Mouse (Mus musculus): ENCODE data around the gene Cpt1b. TPM values are rescaled to one million over a fixed set of nuclear protein-coding genes. Genes with fewer than 3 reads are reported as not detected.

Cpt1b gene
- total and polyA plus RNA-seq, 3 experiments = 0.92 to 2.0 TPM; not detected in 1

DNA sequence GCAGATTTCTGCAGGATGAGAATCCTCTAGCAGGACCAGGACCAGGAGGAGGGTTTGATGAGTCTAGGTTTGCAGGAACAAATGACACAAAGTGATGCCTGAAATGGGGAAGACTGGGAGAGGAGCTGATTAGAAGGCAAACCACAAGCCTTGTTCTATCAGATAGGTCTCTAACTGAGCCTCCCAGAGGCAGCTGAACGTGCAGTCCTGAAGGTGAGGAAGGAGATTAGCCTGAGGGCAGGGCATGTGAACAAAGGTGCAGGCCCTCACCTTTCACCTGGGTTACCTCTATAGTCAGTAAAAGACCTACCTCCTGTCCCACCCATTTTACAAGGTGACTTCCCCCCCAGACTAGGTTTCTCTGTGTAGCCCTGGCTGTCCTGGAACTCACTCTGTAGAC lies 25.9 kb downstream of the Cpt1b start:
- no peaks in the 10 kb centered on the region for H3K9me3 ChIP-seq (replicated peaks; ENCODE audit: insufficient read depth, low read length)
- H3K4me1 ChIP-seq (ENCODE audit: control insufficient read depth in 1 of 2, insufficient read depth in 2 of 2, low read length in 2 of 2) = peaks cover 12 to 18% of the 10 kb centered on the region in 2 experiments
- H3K79me2 ChIP-seq (ENCODE audit: control insufficient read depth, insufficient read depth, low read length, poor library complexity) = no peaks in the 10 kb centered on the region
- no peaks in the 10 kb centered on the region for H3K27me3 ChIP-seq (ENCODE audit: control insufficient read depth in 1 of 2, insufficient read depth in 2 of 2, low read length in 2 of 2)
- H3K9ac ChIP-seq (ENCODE audit: control insufficient read depth, low read depth, low read length, poor library complexity, severe bottlenecking) = no peak overlapping the region
- DNase-seq (ENCODE audit: low read depth, low spot score) = peak; percentile 32
- no peak overlapping the region for H3K4me3 ChIP-seq (ENCODE audit: control insufficient read depth in 1 of 2, insufficient read depth in 1 of 2, low read depth in 2 of 2, low read length in 2 of 2)
- no peak overlapping the region for H3K27ac ChIP-seq (ENCODE audit: control insufficient read depth, low read depth, low read length)
- peaks cover 0 to 12% of the 10 kb centered on the region in 2 experiments; a peak in 2 of 4 replicates for H3K36me3 ChIP-seq (ENCODE audit: control insufficient read depth in 1 of 2, insufficient read depth in 2 of 2, low read length in 2 of 2)
- TF ChIP-seq TCF12 (IDR thresholded peaks at IDR 0.05; ENCODE audit: low read depth, low read length) (peak; percentile 67), CHD1 (IDR thresholded peaks at IDR 0.05; ENCODE audit: low read depth, low read length) (no peak), BHLHE40 (IDR thresholded peaks at IDR 0.05; ENCODE audit: borderline replicate concordance, low read depth, low read length) (peak; percentile 97), USF2 (IDR thresholded peaks at IDR 0.05; ENCODE audit: borderline replicate concordance in 1 of 2, insufficient read depth in 1 of 2, low read depth in 1 of 2, low read length in 2 of 2) (no peak), ETS1 (IDR thresholded peaks at IDR 0.05; ENCODE audit: low read depth, low read length) (peak; percentile 44; the same call in 1 of the 2 replicates), GATA1 (IDR thresholded peaks at IDR 0.05; ENCODE audit: low read depth, low read length) (peak; percentile 74), EP300 (IDR thresholded peaks at IDR 0.05; ENCODE audit: low read depth in 1 of 2, low read length in 2 of 2) (peak; percentile 76 to 81), RCOR1 (IDR thresholded peaks at IDR 0.05; ENCODE audit: low read depth, low read length) (peak; percentile 71), MAFK (IDR thresholded peaks at IDR 0.05; ENCODE audit: borderline replicate concordance, low read depth, low read length) (no peak), SIN3A (IDR thresholded peaks at IDR 0.05; ENCODE audit: low read length) (peak; percentile 23; the same call in 1 of the 2 replicates)

- H3K36me3 ChIP-seq (ENCODE audit: control insufficient read depth in 1 of 2, insufficient read depth in 2 of 2, low read length in 2 of 2) = peaks cover 0 to 6% of the 10 kb centered on the region in 2 experiments; a peak in 2 of 4 replicates
- no peak for TF ChIP-seq ELF1 (IDR thresholded peaks at IDR 0.05; ENCODE audit: low read depth, low read length)
- TF ChIP-seq BHLHE40 (IDR thresholded peaks at IDR 0.05; ENCODE audit: borderline replicate concordance, low read depth, low read length) = no peak
- TF ChIP-seq RAD21 (IDR thresholded peaks at IDR 0.05; ENCODE audit: low read depth, low read length) = no peak
- no peak for TF ChIP-seq ZKSCAN1 (IDR thresholded peaks at IDR 0.05; ENCODE audit: low read depth, low read length)
- TF ChIP-seq POLR2AphosphoS2 (IDR thresholded peaks at IDR 0.05; ENCODE audit: low read length) = no peak
- no peak for TF ChIP-seq CTCF (IDR thresholded peaks at IDR 0.05 in 2 of 3, conservative IDR thresholded peaks at IDR 0.05 in 1 of 3; ENCODE audit: control insufficient read depth in 1 of 3, insufficient read depth in 1 of 3, low read depth in 2 of 3, low read length in 3 of 3, poor library complexity in 1 of 3, severe bottlenecking in 1 of 3)
- TF ChIP-seq SIN3A (IDR thresholded peaks at IDR 0.05; ENCODE audit: low read length) = no peak
- no peak for TF ChIP-seq EP300 (IDR thresholded peaks at IDR 0.05; ENCODE audit: low read depth in 1 of 2, low read length in 2 of 2)
- no peak for TF ChIP-seq ZNF384 (IDR thresholded peaks at IDR 0.05; ENCODE audit: low read depth, low read length)
- no peak for TF ChIP-seq TAL1 (IDR thresholded peaks at IDR 0.05; ENCODE audit: low read length)
- H3K4me3 ChIP-seq (ENCODE audit: control insufficient read depth in 1 of 2, insufficient read depth in 1 of 2, low read depth in 2 of 2, low read length in 2 of 2) = no peak overlapping the region
- H3K79me2 ChIP-seq (ENCODE audit: control insufficient read depth, insufficient read depth, low read length, poor library complexity) = no peaks in the 10 kb centered on the region
- H3K4me1 ChIP-seq (ENCODE audit: control insufficient read depth in 1 of 2, insufficient read depth in 2 of 2, low read length in 2 of 2) = peaks cover 6 to 14% of the 10 kb centered on the region in 2 experiments
- H3K27me3 ChIP-seq (ENCODE audit: control insufficient read depth in 1 of 2, insufficient read depth in 2 of 2, low read length in 2 of 2) = peaks cover 0 to 5% of the 10 kb centered on the region in 2 experiments; a peak in 1 of 4 replicates
- no peak overlapping the region for H3K27ac ChIP-seq (ENCODE audit: control insufficient read depth, low read depth, low read length)
- no peaks in the 10 kb centered on the region for H3K9me3 ChIP-seq (replicated peaks; ENCODE audit: insufficient read depth, low read length)
- no peak for DNase-seq (ENCODE audit: low read depth, low spot score)
- no peak overlapping the region for H3K9ac ChIP-seq (ENCODE audit: control insufficient read depth, low read depth, low read length, poor library complexity, severe bottlenecking)
Observed at GRCm38 (mm10) chr15:89398146-89398545, 27.5 kb downstream of the Cpt1b start.
